Mouse (Mus musculus) midbrain, embryonic 10.5 days (tissue): Measurements from ENCODE around the gene Chst11. TPM values are rescaled to one million over a fixed set of nuclear protein-coding genes. Genes with fewer than 3 reads are reported as not detected.

Source experiments
- DNase-seq: peaks from one replicate; pipeline ENCODE4 v3.0.0-alpha.2; 2017; ENCODE audit warnings: low spot score
- H3K27ac ChIP-seq: fragments of 300-500 bp; sonication (generic); replicated peaks from 2 replicates; pipeline ENCODE4 v1.5.1; 2016; ENCODE audit warnings: mild to moderate bottlenecking
- H3K27me3 ChIP-seq: fragments of 300-500 bp; sonication (generic); 2 replicates; pipeline ENCODE4 v1.6.1; 2016; ENCODE audit warnings: low read depth, mild to moderate bottlenecking; ENCODE audit not compliant: poor library complexity, severe bottlenecking
- H3K36me3 ChIP-seq: fragments of 300-500 bp; sonication (generic); 2 replicates; pipeline ENCODE4 v1.6.1; 2016; ENCODE audit warnings: mild to moderate bottlenecking, moderate library complexity
- H3K4me1 ChIP-seq: fragments of 300-500 bp; sonication (generic); 2 replicates; pipeline ENCODE4 v1.6.1; 2016
- H3K4me3 ChIP-seq: fragments of 300-500 bp; sonication (generic); 2 replicates; pipeline ENCODE4 v1.5.1; 2016; ENCODE audit warnings: mild to moderate bottlenecking, moderate library complexity
- H3K9me3 ChIP-seq: fragments of 300-500 bp; sonication (generic); replicated peaks from 2 replicates; pipeline ENCODE4 v1.6.1; 2016; ENCODE audit warnings: mild to moderate bottlenecking
- WGBS: fragments of 180-500 bp; shearing (Covaris S2); methylation state at CpG from one replicate; pipeline ENCODE4 v1.1.7; 2016; 5-methylcytosine and 5-hydroxymethylcytosine counted together
- polyA plus RNA-seq: library from polyadenylated mRNA; unstranded; fragments of >200 nt; fragmentation: Nextera tagmentation; extraction: Ambion mirVana; gene quantifications from 2 replicates; pipeline ENCODE4 v1.2.1, GENCODE M21; 2016

Gene Chst11
- polyA plus RNA-seq, 1 experiment from 2014 or later = 0.94 TPM

DNA sequence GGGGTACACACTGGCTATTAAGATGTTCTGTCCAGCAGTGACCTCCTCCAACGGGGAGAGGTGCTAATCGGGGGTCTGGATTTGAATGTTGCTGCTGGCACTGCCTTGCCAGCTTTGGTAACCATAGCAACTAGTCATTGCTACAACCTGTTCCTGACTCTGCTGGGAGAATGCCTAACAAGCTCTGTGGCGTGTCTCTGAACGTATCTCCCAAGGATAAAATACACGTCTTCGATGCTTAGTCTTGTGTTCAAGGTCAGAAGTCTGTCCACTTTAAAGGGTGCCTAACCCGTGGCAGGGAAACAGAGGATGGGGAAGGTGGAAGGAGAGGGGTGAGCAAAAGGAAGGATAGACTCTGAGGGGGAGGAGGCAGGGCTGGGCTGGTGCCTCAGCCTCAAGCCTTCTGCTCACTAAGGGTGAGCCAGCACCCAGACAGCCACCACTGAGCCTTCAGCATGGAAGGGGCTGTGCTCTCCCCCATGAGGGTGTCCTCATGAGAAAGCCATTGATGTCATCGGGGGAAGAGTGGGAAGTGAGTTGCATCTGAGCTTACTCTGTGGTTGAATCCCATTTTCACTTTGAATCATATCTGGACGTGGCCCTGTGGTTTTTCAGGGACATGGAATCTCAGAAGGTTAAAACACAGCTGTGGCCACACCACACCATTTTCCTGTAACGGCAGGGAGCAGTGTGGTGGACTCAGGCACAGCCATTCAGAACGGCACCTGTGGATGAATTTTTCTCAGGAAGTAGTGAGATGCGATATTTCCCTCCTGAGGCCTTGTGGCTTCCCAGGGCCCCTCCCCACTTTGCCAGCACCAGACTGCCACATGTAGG lies 164.3 kb downstream of the Chst11 start:
- peaks cover 24% of the 10 kb centered on the region for H3K4me1 ChIP-seq
- DNase-seq = no peak
- H3K4me3 ChIP-seq = no peak overlapping the region
- H3K27me3 ChIP-seq = no peaks in the 10 kb centered on the region
- H3K9me3 ChIP-seq = no peaks in the 10 kb centered on the region
- H3K36me3 ChIP-seq = no peaks in the 10 kb centered on the region
- 85% methylated on average over 12 of the region's 12 CpGs for WGBS
- H3K27ac ChIP-seq = no peak overlapping the region

GRCm38 (mm10) chr10:83150587-83150986 lies 165.3 kb downstream of the Chst11 start:
- no peak for DNase-seq
- Histone ChIP-seq H3K27me3 (no peaks in the 10 kb centered on the region), H3K4me3 (no peak overlapping the region), H3K36me3 (no peaks in the 10 kb centered on the region), H3K4me1 (peaks cover 22% of the 10 kb centered on the region), H3K9me3 (no peaks in the 10 kb centered on the region), H3K27ac (no peak overlapping the region)
- 94% methylated on average over 7 of the region's 7 CpGs for WGBS

GRCm38 (mm10) chr10:83151362-83151761 lies 166.1 kb downstream of the Chst11 start:
- Histone ChIP-seq H3K36me3 (no peaks in the 10 kb centered on the region), H3K9me3 (no peaks in the 10 kb centered on the region), H3K27me3 (no peaks in the 10 kb centered on the region), H3K4me1 (peaks cover 14% of the 10 kb centered on the region), H3K4me3 (no peak overlapping the region), H3K27ac (no peak overlapping the region)
- 92% methylated on average over 6 of the region's 6 CpGs for WGBS
- no peak for DNase-seq

DNA sequence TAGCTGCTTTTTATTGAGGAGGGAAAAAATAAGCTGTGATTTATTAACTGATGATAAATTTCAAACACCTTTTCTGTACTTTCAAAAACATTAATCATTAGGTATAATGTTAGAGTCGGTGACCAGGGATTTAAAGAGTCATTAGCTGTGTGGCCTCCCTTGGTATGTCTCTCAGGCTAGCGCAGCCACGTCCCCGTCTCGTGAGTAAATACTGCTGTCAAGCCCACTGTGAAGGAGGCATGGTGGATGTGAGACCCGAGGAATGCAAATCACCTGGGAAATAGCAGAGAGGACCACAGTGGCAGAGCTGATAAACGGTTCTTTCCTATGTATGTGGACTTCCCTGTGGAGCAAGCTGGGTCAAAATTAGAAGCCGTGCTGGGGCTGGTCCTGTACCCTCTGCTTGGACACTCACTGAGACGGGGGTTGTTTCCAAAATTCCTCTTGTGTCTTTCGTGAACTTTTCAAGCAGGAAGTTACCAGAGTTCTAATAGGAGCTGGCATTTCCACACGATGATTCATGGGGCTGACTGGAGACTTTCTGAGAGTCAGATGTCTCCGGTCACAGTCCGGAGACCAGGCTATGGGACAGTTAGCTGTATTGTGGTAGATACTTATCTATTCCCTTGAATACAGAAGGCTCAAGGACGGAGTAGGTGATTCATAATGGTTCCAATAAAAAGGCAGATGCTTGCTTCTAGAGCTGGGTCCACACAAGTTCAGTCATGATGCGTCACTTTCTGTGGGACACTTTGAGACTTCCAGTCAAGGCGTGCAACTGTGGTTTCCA lies 166.8 kb downstream of the Chst11 start:
- Histone ChIP-seq H3K27me3 (no peaks in the 10 kb centered on the region), H3K36me3 (no peaks in the 10 kb centered on the region), H3K27ac (no peak overlapping the region), H3K4me3 (no peak overlapping the region), H3K4me1 (peaks cover 12% of the 10 kb centered on the region), H3K9me3 (no peaks in the 10 kb centered on the region)
- 79% methylated on average over 16 of the region's 16 CpGs for WGBS
- no peak for DNase-seq

GRCm38 (mm10) chr10:83152723-83153122 lies 167.4 kb downstream of the Chst11 start:
- Histone ChIP-seq H3K9me3 (no peaks in the 10 kb centered on the region), H3K36me3 (no peaks in the 10 kb centered on the region), H3K4me3 (no peak overlapping the region), H3K27me3 (no peaks in the 10 kb centered on the region), H3K4me1 (peaks cover 12% of the 10 kb centered on the region), H3K27ac (no peak overlapping the region)
- 98% methylated on average over 1 of the region's 1 CpGs for WGBS
- no peak for DNase-seq

- H3K9me3 ChIP-seq = no peaks in the 10 kb centered on the region
- no peaks in the 10 kb centered on the region for H3K27me3 ChIP-seq
- H3K4me1 ChIP-seq = peaks cover 12% of the 10 kb centered on the region
- 91% methylated on average over 5 of the region's 5 CpGs for WGBS
- DNase-seq = no peak
- H3K27ac ChIP-seq = no peak overlapping the region
- H3K4me3 ChIP-seq = no peak overlapping the region
- H3K36me3 ChIP-seq = no peaks in the 10 kb centered on the region
Measured at GRCm38 (mm10) chr10:83153374-83153773, 168.1 kb downstream of the Chst11 start.

DNA sequence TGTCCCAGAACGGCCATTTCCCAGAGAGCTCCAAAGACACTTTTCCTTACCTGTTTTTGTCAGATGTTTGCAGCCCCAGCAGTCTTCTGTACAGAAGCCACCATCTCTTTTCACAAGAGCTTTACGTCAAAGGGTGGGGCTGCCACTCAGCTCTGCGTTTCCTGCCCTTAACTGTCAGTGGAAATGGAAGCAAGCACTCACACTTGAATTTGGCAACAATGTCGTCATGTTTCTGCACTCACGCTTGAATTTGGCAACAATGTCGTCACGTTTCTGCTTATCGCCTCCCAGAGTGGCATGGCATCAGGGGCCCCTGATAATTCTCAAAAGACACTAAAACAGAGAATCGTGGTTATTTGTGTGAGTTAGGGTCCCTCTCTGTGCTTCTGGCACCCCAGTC lies 168.6 kb downstream of the Chst11 start:
- H3K9me3 ChIP-seq = no peaks in the 10 kb centered on the region
- H3K27ac ChIP-seq = no peak overlapping the region
- no peaks in the 10 kb centered on the region for H3K27me3 ChIP-seq
- no peak for DNase-seq
- H3K4me3 ChIP-seq = no peak overlapping the region
- H3K36me3 ChIP-seq = no peaks in the 10 kb centered on the region
- H3K4me1 ChIP-seq = peaks cover 11% of the 10 kb centered on the region
- 92% methylated on average over 9 of the region's 9 CpGs for WGBS

DNA sequence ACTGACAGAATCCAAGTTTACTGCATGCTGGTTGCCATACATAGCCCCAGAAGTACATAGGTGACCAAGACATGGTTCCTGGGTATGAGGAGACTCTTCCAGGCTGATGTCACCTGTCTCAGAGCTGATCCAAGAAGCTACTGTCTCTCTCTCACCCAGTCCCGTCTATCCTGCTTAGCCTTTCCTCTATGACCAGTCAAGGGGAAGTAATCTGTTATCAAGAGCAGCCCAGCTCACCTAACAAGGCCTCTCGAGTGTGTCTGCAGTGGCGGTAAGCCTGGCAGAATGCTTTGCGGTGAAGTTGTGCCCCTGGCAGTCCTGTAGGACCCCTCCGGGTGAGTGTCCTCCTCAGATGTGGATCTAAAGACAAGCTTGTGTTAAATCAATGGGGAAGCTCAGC lies 172.0 kb downstream of the Chst11 start:
- WGBS = 82% methylated on average over 5 of the region's 5 CpGs
- Histone ChIP-seq H3K27me3 (no peaks in the 10 kb centered on the region), H3K4me3 (no peak overlapping the region), H3K27ac (no peak overlapping the region), H3K36me3 (no peaks in the 10 kb centered on the region), H3K4me1 (peaks cover 5% of the 10 kb centered on the region), H3K9me3 (no peaks in the 10 kb centered on the region)
- DNase-seq = no peak

GRCm38 (mm10) chr10:83158322-83158721 lies 173.0 kb downstream of the Chst11 start:
- Histone ChIP-seq H3K27ac (no peak overlapping the region), H3K27me3 (no peaks in the 10 kb centered on the region), H3K4me1 (peaks cover 8% of the 10 kb centered on the region), H3K4me3 (no peak overlapping the region), H3K36me3 (no peaks in the 10 kb centered on the region), H3K9me3 (no peaks in the 10 kb centered on the region)
- no peak for DNase-seq
- WGBS = 76% methylated on average over 8 of the region's 8 CpGs

GRCm38 (mm10) chr10:83159229-83159628 lies 173.9 kb downstream of the Chst11 start:
- Histone ChIP-seq H3K36me3 (no peaks in the 10 kb centered on the region), H3K27ac (no peak overlapping the region), H3K4me1 (peaks cover 8% of the 10 kb centered on the region), H3K4me3 (no peak overlapping the region), H3K9me3 (no peaks in the 10 kb centered on the region), H3K27me3 (no peaks in the 10 kb centered on the region)
- no peak for DNase-seq
- 89% methylated on average over 8 of the region's 8 CpGs for WGBS

DNA sequence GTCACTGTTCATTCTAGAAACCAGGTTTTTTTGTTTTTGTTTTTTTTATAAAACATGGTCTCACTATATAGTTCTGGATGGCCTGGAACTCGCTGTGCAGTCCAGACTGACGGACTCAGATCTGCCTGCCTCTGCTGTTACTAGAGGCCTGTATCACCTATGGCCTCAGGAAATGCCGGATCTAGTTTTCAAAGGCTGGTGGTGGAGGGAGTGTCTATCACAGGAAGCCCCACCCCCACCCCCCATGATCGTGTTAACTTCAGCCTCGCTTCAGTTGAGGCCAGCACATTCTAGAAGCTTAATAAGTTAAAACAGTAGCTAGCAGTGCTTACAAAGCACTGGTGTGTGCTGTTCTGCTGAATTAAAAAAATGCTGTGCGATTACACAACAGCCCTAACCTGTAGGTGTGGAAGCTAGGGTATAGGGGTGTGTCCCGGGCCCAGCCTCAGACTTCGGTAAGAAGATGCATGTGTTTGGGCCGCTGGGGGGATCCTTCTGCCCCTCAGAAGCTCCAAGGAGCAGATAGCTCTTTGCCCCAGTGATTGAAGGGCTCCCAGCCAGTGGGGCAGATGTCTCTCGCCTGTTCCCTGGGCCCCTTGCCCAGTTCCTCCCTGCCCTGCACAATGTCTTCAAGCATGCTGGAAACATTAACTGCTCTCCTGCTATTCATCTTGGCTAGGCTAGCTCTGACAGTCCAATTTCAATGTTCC lies 176.5 kb downstream of the Chst11 start:
- Histone ChIP-seq H3K27ac (0 out of 2 replicates have a peak overlapping the region, but pooled peaks have one; percentile 17), H3K9me3 (no peaks in the 10 kb centered on the region), H3K36me3 (no peaks in the 10 kb centered on the region), H3K27me3 (no peaks in the 10 kb centered on the region), H3K4me1 (peaks cover 8% of the 10 kb centered on the region), H3K4me3 (no peak overlapping the region)
- DNase-seq = no peak
- WGBS = 71% methylated on average over 10 of the region's 10 CpGs

GRCm38 (mm10) chr10:83163946-83164345 lies 178.6 kb downstream of the Chst11 start:
- Histone ChIP-seq H3K27ac (no peak overlapping the region), H3K36me3 (no peaks in the 10 kb centered on the region), H3K27me3 (no peaks in the 10 kb centered on the region), H3K4me3 (no peak overlapping the region), H3K4me1 (peaks cover 14% of the 10 kb centered on the region), H3K9me3 (no peaks in the 10 kb centered on the region)
- WGBS = 83% methylated on average over 6 of the region's 6 CpGs
- no peak for DNase-seq
